Mouse (Mus musculus) ES-E14 (cell line): ENCODE data around the gene Il34. TPM values are rescaled to one million over a fixed set of nuclear protein-coding genes. Genes with fewer than 3 reads are reported as not detected.
A peak's percentile ranks its signal among the peaks of the same experiment; 100 is the strongest.
"Not testable (repeated sequence)": the region's sequence is repeated elsewhere in the genome, so short reads cannot be mapped to it uniquely, and the experiment has no call there.

Experiments used
- DNase-seq: peaks from one replicate; pipeline ENCODE4 v3.0.0-alpha.2; 2013; ENCODE audit warnings: low read depth, low spot score
- H3K27ac ChIP-seq: 2 replicates; pipeline ENCODE4 v1.5.1; 2012; ENCODE audit warnings: low read depth, mild to moderate bottlenecking, low read length, moderate library complexity, mixed read lengths; ENCODE audit not compliant: poor library complexity, insufficient read depth, severe bottlenecking
- H3K36me3 ChIP-seq: 2 replicates; pipeline ENCODE4 v1.6.1; 2012; ENCODE audit warnings: mild to moderate bottlenecking, low read length, moderate library complexity, mixed read lengths; ENCODE audit not compliant: control insufficient read depth, poor library complexity, insufficient read depth, severe bottlenecking
- H3K4me1 ChIP-seq, 2 experiments: fragments of 150-350 bp in 1 of 2; sonication (generic) in 1 of 2; 2 replicates each; pipeline ENCODE4 v1.6.1; 2012; ENCODE audit warnings: low read length in 2 of 2, mild to moderate bottlenecking in 1 of 2, mixed read lengths in 1 of 2; ENCODE audit not compliant: control insufficient read depth in 2 of 2, insufficient read depth in 2 of 2, poor library complexity in 1 of 2
- H3K4me3 ChIP-seq, 2 experiments: fragments of 150-350 bp in 1 of 2; sonication (generic) in 1 of 2; 2 replicates each; pipeline ENCODE4 v1.5.1; 2012; ENCODE audit warnings: low read length in 2 of 2, low read depth in 1 of 2, mild to moderate bottlenecking in 1 of 2, mixed read lengths in 1 of 2; ENCODE audit not compliant: insufficient read depth in 1 of 2, poor library complexity in 1 of 2, severe bottlenecking in 1 of 2
- H3K9ac ChIP-seq: 2 replicates; pipeline ENCODE4 v1.6.1; 2012; ENCODE audit warnings: low read depth, mild to moderate bottlenecking, low read length, mixed read lengths; ENCODE audit not compliant: poor library complexity, insufficient read depth, severe bottlenecking
- H3K9me3 ChIP-seq: fragments of 150-350 bp; sonication (generic); 2 replicates; pipeline ENCODE4 v1.6.1; 2012; ENCODE audit warnings: low read depth, mild to moderate bottlenecking, low read length; ENCODE audit not compliant: control insufficient read depth, insufficient read depth
- CHD2 ChIP-seq: IDR thresholded peaks from 2 replicates; pipeline ENCODE4 v1.6.1; 2014; ENCODE audit warnings: mild to moderate bottlenecking, low read depth, low read length, inconsistent platforms
- HCFC1 ChIP-seq: IDR thresholded peaks from 2 replicates; pipeline ENCODE4 v1.6.1; 2012; ENCODE audit warnings: low read length, inconsistent platforms, borderline replicate concordance; ENCODE audit not compliant: insufficient read depth
- MAFK ChIP-seq: IDR thresholded peaks from 2 replicates; pipeline ENCODE4 v1.6.1; 2014; ENCODE audit warnings: mild to moderate bottlenecking, low read depth, low read length, inconsistent platforms; ENCODE audit not compliant: insufficient read depth
- ZC3H11A ChIP-seq: IDR thresholded peaks from 2 replicates; pipeline ENCODE4 v1.6.1; 2012; ENCODE audit warnings: low read depth, mild to moderate bottlenecking, inconsistent platforms, low read length, borderline replicate concordance
- ZNF384 ChIP-seq: IDR thresholded peaks from 2 replicates; pipeline ENCODE4 v1.6.1; 2012; ENCODE audit warnings: low read depth, low read length, inconsistent platforms
- in situ Hi-C, 2 experiments: fragments of 600-800 bp; cut with MboI; formaldehyde crosslinking; loops; one replicate each; pipeline ENCODE4 v1.15.1; 2025; ENCODE audit warnings: low sequenced_read_pairs in 2 of 2, inconsistent platforms in 1 of 2; ENCODE audit not compliant: unreplicated experiment in 2 of 2
- total RNA-seq: library from RNA; depleted of rRNA; stranded (reverse); fragments of 300-350 nt; gene quantifications from 2 replicates; pipeline ENCODE4 v1.2.3, GENCODE M21; 2012

The Il34 gene
- total RNA-seq, 1 experiment, result 4.6 TPM

GRCm38 (mm10) chr8:110789571-110789970 lies 16.2 kb downstream of the Il34 start:
- in situ Hi-C loops, result no loop called here
- Histone ChIP-seq H3K27ac (no peak overlapping the region), H3K9ac (peak overlapping the region; percentile 17; the same call in 1 of the 2 replicates), H3K4me1 (peaks cover 0 to 9% of the 10 kb centered on the region in 2 experiments; a peak in 1 of 4 replicates), H3K9me3 (no peaks in the 10 kb centered on the region), H3K4me3 (peak overlapping the region; percentile 42 to 60), H3K36me3 (no peaks in the 10 kb centered on the region)
- TF ChIP-seq MAFK, result no peak
- TF ChIP-seq CHD2, result no peak
- TF ChIP-seq HCFC1, result no peak
- TF ChIP-seq ZC3H11A, result no peak
- TF ChIP-seq ZNF384, result no peak
- DNase-seq, result no peak

GRCm38 (mm10) chr8:110788981-110789380 lies 16.7 kb downstream of the Il34 start:
- peak overlapping the region; percentile 42 to 60 for H3K4me3 ChIP-seq
- DNase-seq, result no peak
- in situ Hi-C loops, result no loop called here
- TF ChIP-seq ZC3H11A (no peak), HCFC1 (no peak), CHD2 (no peak), MAFK (no peak), ZNF384 (no peak)
- H3K27ac ChIP-seq, result no peak overlapping the region
- no peaks in the 10 kb centered on the region for H3K36me3 ChIP-seq
- H3K9me3 ChIP-seq, result no peaks in the 10 kb centered on the region
- H3K4me1 ChIP-seq, result peaks cover 0 to 9% of the 10 kb centered on the region in 2 experiments; a peak in 1 of 4 replicates
- no peak overlapping the region for H3K9ac ChIP-seq

- Histone ChIP-seq H3K4me1 (peaks cover 0 to 7% of the 10 kb centered on the region in 2 experiments; a peak in 1 of 4 replicates), H3K27ac (no peak overlapping the region), H3K9me3 (no peaks in the 10 kb centered on the region), H3K9ac (no peak overlapping the region), H3K4me3 (no peak overlapping the region), H3K36me3 (no peaks in the 10 kb centered on the region)
- no peak for TF ChIP-seq MAFK
- in situ Hi-C loops, result no loop called here
- no peak for DNase-seq
Observed at GRCm38 (mm10) chr8:110787411-110787954, 18.2 kb downstream of the Il34 start.

GRCm38 (mm10) chr8:110786934-110787333 lies 18.8 kb downstream of the Il34 start:
- Histone ChIP-seq H3K4me1 (peaks cover 0 to 7% of the 10 kb centered on the region in 2 experiments; a peak in 1 of 4 replicates), H3K27ac (no peak overlapping the region), H3K9me3 (no peaks in the 10 kb centered on the region), H3K4me3 (no peak overlapping the region), H3K9ac (no peak overlapping the region), H3K36me3 (no peaks in the 10 kb centered on the region)
- no peak for DNase-seq
- TF ChIP-seq MAFK, result no peak
- TF ChIP-seq ZNF384, result no peak
- TF ChIP-seq CHD2, result no peak
- TF ChIP-seq ZC3H11A, result no peak
- no peak for TF ChIP-seq HCFC1
- in situ Hi-C loops, result no loop called here

- DNase-seq, H3K36me3 ChIP-seq, in situ Hi-C loops: not testable (repeated sequence)
Observed at GRCm38 (mm10) chr8:110786501-110786900, 19.2 kb downstream of the Il34 start.

More at GRCm38 (mm10) chr8:110786501-110786900, 19.2 kb downstream of the Il34 start:
- H3K27ac ChIP-seq, H3K4me1 ChIP-seq, H3K9ac ChIP-seq, H3K9me3 ChIP-seq, H3K4me3 ChIP-seq: not testable (repeated sequence)
